8 mouse cellular contexts compared by ENCODE assay signal in the genomic region with DNA sequence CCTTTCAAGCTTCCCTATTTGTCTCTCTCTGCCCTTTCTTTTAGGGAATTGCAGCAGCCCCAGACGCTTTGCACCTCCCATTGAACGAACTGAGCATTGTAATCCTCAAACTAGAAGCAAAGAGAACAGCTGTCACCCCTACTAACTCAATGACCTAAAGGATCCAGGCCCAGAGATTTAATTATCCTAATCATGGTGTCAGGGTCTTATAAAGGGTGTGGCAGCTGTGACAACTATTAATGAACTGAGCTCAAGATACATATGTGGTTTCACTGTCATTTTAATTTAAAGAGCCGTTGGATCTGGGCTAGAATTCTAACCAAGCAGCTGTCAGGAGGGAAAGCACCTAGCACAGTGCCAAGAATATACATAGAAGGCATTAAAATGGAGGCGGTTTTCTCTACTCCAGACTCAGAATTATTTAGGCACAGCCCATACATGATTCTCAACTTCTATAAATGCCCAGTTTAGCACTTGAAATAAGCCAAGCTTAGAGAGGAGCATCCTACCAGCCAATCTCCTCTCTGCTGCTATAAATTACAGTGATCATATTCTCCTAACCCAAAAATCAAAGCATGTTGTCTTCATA. TPM values are rescaled to one million over a fixed set of nuclear protein-coding genes. Genes with fewer than 3 reads are reported as not detected.
DNase-seq lines count a peak whose midpoint lies in the region; ATAC-seq and TF ChIP-seq lines count a peak whose summit lies in the region.

No protein-coding gene starts in this region.

- TF ChIP-seq CTCF in kidney, adult 2 months (conservative IDR thresholded peaks at IDR 0.05; ENCODE audit: insufficient read depth, insufficient read length, low read depth, low read length): no peak

- peak overlapping the region; percentile 56 for H3K27ac ChIP-seq in heart, embryonic 13.5 days (replicated peaks)
- peak overlapping the region; percentile 86 for H3K27ac ChIP-seq in forebrain, embryonic 16.5 days (ENCODE audit: low read length)
- H3K27ac ChIP-seq in midbrain, embryonic 10.5 days (replicated peaks): peak overlapping the region; percentile 99
- H3K27ac ChIP-seq in kidney, adult 2 months (ENCODE audit: insufficient read depth, low read depth, low read length): no peak overlapping the region

- H3K4me2 ChIP-seq in heart, embryonic 13.5 days: peak overlapping the region; percentile 71
- peak overlapping the region; percentile 57 for H3K4me2 ChIP-seq in forebrain, embryonic 16.5 days (ENCODE audit: low read length)

- H3K9ac ChIP-seq in heart, embryonic 13.5 days: peak overlapping the region; percentile 79
- H3K9ac ChIP-seq in forebrain, embryonic 16.5 days (replicated peaks; ENCODE audit: low read depth, low read length): peak overlapping the region; percentile 33

- no peaks in the 10 kb centered on the region for H3K9me3 ChIP-seq in heart, embryonic 13.5 days
- no peaks in the 10 kb centered on the region for H3K9me3 ChIP-seq in forebrain, embryonic 16.5 days (ENCODE audit: control insufficient read depth, low read length)
- H3K9me3 ChIP-seq in midbrain, embryonic 10.5 days (replicated peaks): no peaks in the 10 kb centered on the region

- ATAC-seq in heart, embryonic 13.5 days (ENCODE audit: extremely low read depth, insufficient number of reproducible peaks, low FRiP score, low TSS enrichment): no peak
- ATAC-seq in forebrain, embryonic 16.5 days: peak; percentile 24

- H3K27me3 ChIP-seq in heart, embryonic 13.5 days (replicated peaks): no peaks in the 10 kb centered on the region
- H3K27me3 ChIP-seq in forebrain, embryonic 16.5 days (replicated peaks; ENCODE audit: control insufficient read depth, insufficient read depth, low read length): no peaks in the 10 kb centered on the region
- H3K27me3 ChIP-seq in midbrain, embryonic 10.5 days (ENCODE audit: low read depth, poor library complexity, severe bottlenecking): no peaks in the 10 kb centered on the region
- H3K27me3 ChIP-seq in kidney, adult 2 months (replicated peaks; ENCODE audit: control insufficient read depth, insufficient read depth, low read length): no peaks in the 10 kb centered on the region

- H3K4me3 ChIP-seq in heart, embryonic 13.5 days: peak overlapping the region; percentile 93
- H3K4me3 ChIP-seq in forebrain, embryonic 16.5 days (replicated peaks; ENCODE audit: low read length): peak overlapping the region; percentile 86
- H3K4me3 ChIP-seq in midbrain, embryonic 10.5 days: peak overlapping the region; percentile 98
- H3K4me3 ChIP-seq in kidney, adult 2 months (ENCODE audit: insufficient read depth, low read depth, low read length): no peak overlapping the region

- no peak for DNase-seq in heart, adult 11 months
- DNase-seq in MN1 (ENCODE audit: low spot score) (peak; percentile 29), adipocyte (ENCODE audit: low spot score) (no peak)
- DNase-seq in midbrain, embryonic 10.5 days (ENCODE audit: low spot score): no peak
- no peak for DNase-seq in layer of hippocampus, postnatal 10 days (ENCODE audit: low spot score in 2 of 2)
- DNase-seq in kidney, adult 2 months: no peak

- peaks cover 18% of the 10 kb centered on the region for H3K4me1 ChIP-seq in heart, embryonic 13.5 days
- H3K4me1 ChIP-seq in forebrain, embryonic 16.5 days (replicated peaks; ENCODE audit: control insufficient read depth, insufficient read depth, low read length): peaks cover 32% of the 10 kb centered on the region
- peaks cover 36% of the 10 kb centered on the region for H3K4me1 ChIP-seq in midbrain, embryonic 10.5 days
- H3K4me1 ChIP-seq in kidney, adult 2 months (ENCODE audit: control insufficient read depth, insufficient read depth, low read length): peaks cover 9% of the 10 kb centered on the region

- H3K36me3 ChIP-seq in heart, embryonic 13.5 days: peaks cover 33% of the 10 kb centered on the region
- no peaks in the 10 kb centered on the region for H3K36me3 ChIP-seq in forebrain, embryonic 16.5 days (ENCODE audit: control insufficient read depth, insufficient read depth)
- H3K36me3 ChIP-seq in midbrain, embryonic 10.5 days: peaks cover 31% of the 10 kb centered on the region
- 0 out of 2 replicates have a peak, but pooled peaks cover 1% of the 10 kb centered on the region for H3K36me3 ChIP-seq in kidney, adult 2 months (ENCODE audit: control insufficient read depth, insufficient read depth, low read length)

- no peak for TF ChIP-seq POLR2A in kidney, adult 2 months (IDR thresholded peaks at IDR 0.05; ENCODE audit: low read depth, low read length)

- 23% methylated on average over 4 of the region's 4 CpGs for WGBS in heart, embryonic 13.5 days
- 5% methylated on average over 4 of the region's 4 CpGs for WGBS in forebrain, embryonic 16.5 days
- 25% methylated on average over 4 of the region's 4 CpGs for WGBS in midbrain, embryonic 10.5 days
- WGBS in kidney, adult 2 months: 30% methylated on average over 4 of the region's 4 CpGs

RNA-seq across cellular contexts. Expression of a gene that starts 0.8 kb away (rescaled TPM):
- polyA plus RNA-seq in heart, embryonic 13.5 days (2015; fragmentation: Nextera tagmentation; extraction: Ambion mirVana): 44.5 and 44.6 TPM in 2 replicates
- polyA plus RNA-seq in forebrain, embryonic 16.5 days (2015; fragmentation: Nextera tagmentation; extraction: Ambion mirVana): 181 and 209 TPM in 2 replicates
- 115 and 146 TPM in 2 replicates for polyA plus RNA-seq in midbrain, embryonic 10.5 days (2016; fragmentation: Nextera tagmentation; extraction: Ambion mirVana)
- total RNA-seq in layer of hippocampus, postnatal 10 days (2021): 100 to 1,000 TPM; 157 to 174 TPM
- polyA plus RNA-seq in kidney, adult 2 months (2012; rRNA removed): 16.3 and 18.5 TPM in 2 replicates

RNA-seq across cellular contexts. Expression of a gene that starts 17.4 kb away (rescaled TPM):
- polyA plus RNA-seq in heart, embryonic 13.5 days (2015; fragmentation: Nextera tagmentation; extraction: Ambion mirVana): 3.8 and 4.7 TPM in 2 replicates
- 10.9 and 13.3 TPM in 2 replicates for polyA plus RNA-seq in forebrain, embryonic 16.5 days (2015; fragmentation: Nextera tagmentation; extraction: Ambion mirVana)
- 7.8 and 11.4 TPM in 2 replicates for polyA plus RNA-seq in midbrain, embryonic 10.5 days (2016; fragmentation: Nextera tagmentation; extraction: Ambion mirVana)
- total RNA-seq in layer of hippocampus, postnatal 10 days (2021): 100 to 1,000 TPM; 353 to 370 TPM
- 1.1 and 1.3 TPM in 2 replicates for polyA plus RNA-seq in kidney, adult 2 months (2012; rRNA removed)
